Mouse (Mus musculus): ENCODE data around the gene Trip12. TPM values are rescaled to one million over a fixed set of nuclear protein-coding genes. Genes with fewer than 3 reads are reported as not detected.

The Trip12 gene
- polyA plus RNA-seq, 1 experiment: 130 TPM

DNA sequence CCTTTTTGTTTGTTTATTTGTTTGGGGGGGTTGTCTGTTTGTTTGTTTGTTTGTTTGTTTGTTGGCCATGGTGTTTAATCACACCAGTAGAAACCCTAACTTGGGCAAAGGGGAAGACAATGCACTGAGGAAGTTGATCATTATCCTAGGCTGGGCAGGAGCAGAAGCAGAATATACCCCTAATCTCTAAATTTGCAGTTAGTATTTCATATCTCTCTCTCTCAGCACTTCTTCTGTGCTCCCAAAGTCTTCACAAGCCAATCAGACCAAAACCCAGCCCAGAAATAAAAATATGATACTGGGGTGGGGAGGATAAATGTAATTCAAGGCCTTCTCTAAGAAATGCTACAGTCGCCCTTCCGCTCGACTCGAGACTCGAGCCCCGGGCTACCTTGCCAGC, 140.1 kb downstream of the Trip12 start:
- no peak overlapping the region for H3K27ac ChIP-seq (ENCODE audit: control insufficient read depth, insufficient read depth, low read depth, low read length, poor library complexity)
- 89% methylated on average over 6 of the region's 6 CpGs for WGBS
- no peak overlapping the region for H3K4me3 ChIP-seq (replicated peaks; ENCODE audit: control insufficient read depth, low read depth, low read length)
- H3K4me1 ChIP-seq (ENCODE audit: control insufficient read depth, insufficient read depth, low read length): no peaks in the 10 kb centered on the region
- TF ChIP-seq POLR2A (IDR thresholded peaks at IDR 0.05; ENCODE audit: borderline replicate concordance, control insufficient read depth, low read depth, low read length): no peak
- no peak for TF ChIP-seq CTCF (IDR thresholded peaks at IDR 0.05; ENCODE audit: control insufficient read depth, insufficient read depth, low read length)

GRCm38 (mm10) chr1:84697136-84697535, 143.2 kb downstream of the Trip12 start:
- Histone ChIP-seq H3K27ac (ENCODE audit: control insufficient read depth, insufficient read depth, low read depth, low read length, poor library complexity) (no peak overlapping the region), H3K4me1 (ENCODE audit: control insufficient read depth, insufficient read depth, low read length) (no peaks in the 10 kb centered on the region), H3K4me3 (replicated peaks; ENCODE audit: control insufficient read depth, low read depth, low read length) (no peak overlapping the region)
- 5% methylated on average over 2 of the region's 2 CpGs for WGBS
- TF ChIP-seq CTCF (IDR thresholded peaks at IDR 0.05; ENCODE audit: control insufficient read depth, insufficient read depth, low read length) (peak; percentile 31; the same call in 1 of the 2 replicates), POLR2A (IDR thresholded peaks at IDR 0.05; ENCODE audit: borderline replicate concordance, control insufficient read depth, low read depth, low read length) (no peak)

- no peak within 1 kb of the TSS for H3K4me3 ChIP-seq (replicated peaks; ENCODE audit: control insufficient read depth, low read depth, low read length)
- no peak for TF ChIP-seq POLR2A (IDR thresholded peaks at IDR 0.05; ENCODE audit: borderline replicate concordance, control insufficient read depth, low read depth, low read length)
- TF ChIP-seq CTCF (IDR thresholded peaks at IDR 0.05; ENCODE audit: control insufficient read depth, insufficient read depth, low read length): no peak
- 3% methylated on average over 74 of the region's 75 CpGs for WGBS
- no peak within 1 kb of the TSS for H3K27ac ChIP-seq (ENCODE audit: control insufficient read depth, insufficient read depth, low read depth, low read length, poor library complexity)
- no peaks in the 10 kb centered on the region for H3K4me1 ChIP-seq (ENCODE audit: control insufficient read depth, insufficient read depth, low read length)
Measured at GRCm38 (mm10) chr1:84695517-84696411, 144.6 kb downstream of the Trip12 start, which contains the start of gene Dner. Gene Dner, minus strand, starts transcription at chr1:84696221.

GRCm38 (mm10) chr1:84694688-84695474, 145.4 kb downstream of the Trip12 start:
- no peaks in the 10 kb centered on the region for H3K4me1 ChIP-seq (ENCODE audit: control insufficient read depth, insufficient read depth, low read length)
- H3K27ac ChIP-seq (ENCODE audit: control insufficient read depth, insufficient read depth, low read depth, low read length, poor library complexity): no peak overlapping the region
- H3K4me3 ChIP-seq (replicated peaks; ENCODE audit: control insufficient read depth, low read depth, low read length): no peak overlapping the region
- TF ChIP-seq POLR2A (IDR thresholded peaks at IDR 0.05; ENCODE audit: borderline replicate concordance, control insufficient read depth, low read depth, low read length): no peak
- TF ChIP-seq CTCF (IDR thresholded peaks at IDR 0.05; ENCODE audit: control insufficient read depth, insufficient read depth, low read length): no peak
- 19% methylated on average over 26 of the region's 26 CpGs for WGBS

DNA sequence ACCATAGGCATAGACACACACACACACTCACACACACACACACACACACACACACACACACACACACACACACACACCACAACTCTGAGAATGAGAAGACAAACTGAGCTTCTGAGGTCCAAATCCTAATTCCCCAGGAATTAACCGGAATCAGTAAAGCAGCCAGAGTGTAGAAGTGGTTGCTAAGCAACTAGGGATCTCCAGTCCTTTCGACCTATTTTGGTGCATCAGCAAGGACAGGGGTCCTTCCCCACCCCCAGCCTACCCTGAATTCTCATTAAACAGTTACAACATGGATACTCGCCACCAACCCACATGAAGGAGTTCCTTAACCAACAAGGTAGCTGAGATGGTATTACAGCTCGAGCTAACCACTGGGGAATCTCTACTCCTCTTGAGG, 162.4 kb downstream of the Trip12 start:
- H3K4me3 ChIP-seq (replicated peaks; ENCODE audit: control insufficient read depth, low read depth, low read length): no peak overlapping the region
- no peaks in the 10 kb centered on the region for H3K4me1 ChIP-seq (ENCODE audit: control insufficient read depth, insufficient read depth, low read length)
- WGBS: 62% methylated on average over 4 of the region's 4 CpGs
- H3K27ac ChIP-seq (ENCODE audit: control insufficient read depth, insufficient read depth, low read depth, low read length, poor library complexity): no peak overlapping the region
- TF ChIP-seq POLR2A (IDR thresholded peaks at IDR 0.05; ENCODE audit: borderline replicate concordance, control insufficient read depth, low read depth, low read length) (no peak), CTCF (IDR thresholded peaks at IDR 0.05; ENCODE audit: control insufficient read depth, insufficient read depth, low read length) (no peak)

Other genes starting within 250 kb of the Trip12 start
- 0.70 TPM in 1 of 2 replicates, not detected in the other for gene Dner, start 144.3 kb downstream of the Trip12 start, polyA plus RNA-seq (2011; ENCODE audit: insufficient read depth, insufficient read length, low replicate concordance, missing spikeins)
- 1.7 and 5.5 TPM in 2 replicates for gene Fbxo36, start 675 bp downstream of the Trip12 start, polyA plus RNA-seq (2011; ENCODE audit: insufficient read depth, insufficient read length, low replicate concordance, missing spikeins)
- gene Slc16a14, start 94.6 kb upstream of the Trip12 start, polyA plus RNA-seq (2011; ENCODE audit: insufficient read depth, insufficient read length, low replicate concordance, missing spikeins): 0.40 TPM in 1 of 2 replicates, not detected in the other